Mouse (Mus musculus) heart, postnatal 25 days (tissue): ENCODE data around the gene Arl3. TPM values are rescaled to one million over a fixed set of nuclear protein-coding genes. Genes with fewer than 3 reads are reported as not detected.

Experiments used
- DNase-seq: peaks from one replicate; pipeline ENCODE4 v3.0.0; 2022; ENCODE audit warnings: low spot score
- intact Hi-C: fragments of 180-260 bp; cut with DNase I; formaldehyde crosslinking; loops from one replicate; pipeline ENCODE4 v1.15.1; 2025
- total RNA-seq, 2 experiments: library from RNA; stranded (reverse); gene quantifications; 2 replicates each; pipeline ENCODE4 v1.2.3; 2021

Gene Arl3
- total RNA-seq, 2 experiments from 2014 or later = 33.2 to 37.0 TPM

GRCm38 (mm10) chr19:46504822-46505417 is 68.1 kb downstream of the Arl3 start:
- intact Hi-C loops = loop anchor here (1.0 to 5.0 kb wide), 2 partner anchors 17 to 108 kb away; partner anchors contain the start of genes Actr1a and Sufu
- no peak for DNase-seq

GRCm38 (mm10) chr19:46504085-46504552 is 68.9 kb downstream of the Arl3 start:
- DNase-seq = peak; percentile 58
- intact Hi-C loops = loop anchor here (5.0 kb wide), 1 partner anchor 107 kb away; the partner anchor contains the start of genes Actr1a and Sufu

DNA sequence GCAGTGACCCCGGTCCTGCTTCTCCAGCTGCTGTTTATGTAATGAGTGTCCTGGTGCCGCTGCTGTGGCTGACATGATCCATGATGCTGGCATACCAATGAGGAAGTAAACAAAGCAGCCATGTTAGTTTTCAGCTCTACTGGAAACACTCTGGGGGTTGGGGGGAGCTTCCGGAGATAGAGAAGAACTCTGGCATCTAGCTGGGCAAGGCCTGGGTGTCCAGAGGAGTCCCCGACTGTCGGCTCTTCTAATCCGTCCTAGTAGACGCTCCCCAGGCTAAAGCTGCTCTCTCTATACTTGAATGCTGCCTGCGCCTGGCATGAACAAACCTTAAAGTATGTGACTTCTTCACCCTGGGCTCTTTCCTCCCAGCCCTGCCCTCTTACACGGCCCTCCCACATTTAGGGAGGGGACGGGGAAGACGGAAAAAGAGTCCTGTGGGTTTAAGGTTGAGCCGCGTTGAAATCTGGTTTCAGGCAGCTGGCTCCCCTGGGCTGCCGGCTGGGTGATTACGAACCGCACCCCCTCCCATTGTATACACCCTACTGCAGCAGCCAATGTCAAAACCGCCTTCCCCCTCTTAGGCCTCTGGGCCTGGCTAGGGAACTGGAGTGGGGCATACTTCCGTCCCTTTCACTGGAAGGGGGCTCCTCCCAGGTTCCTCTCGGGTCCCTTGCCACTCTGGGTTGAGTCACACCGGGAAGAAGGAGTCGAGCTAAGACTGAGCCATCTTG is 69.5 kb downstream of the Arl3 start:
- DNase-seq = peak; percentile 78
- intact Hi-C loops = loop anchor here (5.0 kb wide), 1 partner anchor 106 kb away; the partner anchor contains the start of genes Actr1a and Sufu

DNA sequence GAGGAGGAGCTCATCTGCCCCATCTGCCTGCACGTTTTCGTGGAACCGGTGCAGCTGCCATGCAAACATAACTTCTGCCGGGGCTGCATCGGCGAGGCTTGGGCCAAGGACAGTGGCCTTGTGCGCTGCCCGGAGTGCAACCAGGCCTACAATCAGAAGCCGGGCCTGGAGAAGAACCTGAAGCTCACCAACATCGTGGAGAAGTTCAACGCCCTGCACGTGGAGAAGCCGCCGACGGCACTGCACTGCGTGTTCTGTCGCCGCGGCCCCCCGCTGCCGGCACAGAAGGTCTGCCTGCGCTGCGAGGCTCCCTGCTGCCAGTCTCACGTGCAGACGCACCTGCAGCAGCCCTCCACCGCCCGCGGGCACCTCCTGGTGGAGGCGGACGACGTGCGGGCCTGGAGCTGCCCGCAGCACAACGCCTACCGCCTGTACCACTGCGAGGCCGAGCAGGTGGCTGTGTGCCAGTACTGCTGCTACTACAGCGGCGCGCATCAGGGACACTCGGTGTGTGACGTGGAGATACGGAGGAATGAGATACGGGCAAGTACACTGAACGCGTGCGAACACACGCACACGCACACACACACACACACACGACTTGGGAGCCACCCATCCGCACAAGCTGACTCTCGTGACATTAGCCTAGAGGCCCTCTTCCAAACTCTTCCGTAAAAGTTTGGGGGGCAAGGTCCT is 70.4 kb downstream of the Arl3 start:
- intact Hi-C loops = loop anchor here (5.0 kb wide), 1 partner anchor 105 kb away; the partner anchor contains the start of genes Actr1a and Sufu
- DNase-seq = no peak

GRCm38 (mm10) chr19:46502069-46502455 is 70.9 kb downstream of the Arl3 start:
- intact Hi-C loops = loop anchor here (5.0 kb wide), 1 partner anchor 105 kb away; the partner anchor contains the start of genes Actr1a and Sufu
- DNase-seq = peak; percentile 73

DNA sequence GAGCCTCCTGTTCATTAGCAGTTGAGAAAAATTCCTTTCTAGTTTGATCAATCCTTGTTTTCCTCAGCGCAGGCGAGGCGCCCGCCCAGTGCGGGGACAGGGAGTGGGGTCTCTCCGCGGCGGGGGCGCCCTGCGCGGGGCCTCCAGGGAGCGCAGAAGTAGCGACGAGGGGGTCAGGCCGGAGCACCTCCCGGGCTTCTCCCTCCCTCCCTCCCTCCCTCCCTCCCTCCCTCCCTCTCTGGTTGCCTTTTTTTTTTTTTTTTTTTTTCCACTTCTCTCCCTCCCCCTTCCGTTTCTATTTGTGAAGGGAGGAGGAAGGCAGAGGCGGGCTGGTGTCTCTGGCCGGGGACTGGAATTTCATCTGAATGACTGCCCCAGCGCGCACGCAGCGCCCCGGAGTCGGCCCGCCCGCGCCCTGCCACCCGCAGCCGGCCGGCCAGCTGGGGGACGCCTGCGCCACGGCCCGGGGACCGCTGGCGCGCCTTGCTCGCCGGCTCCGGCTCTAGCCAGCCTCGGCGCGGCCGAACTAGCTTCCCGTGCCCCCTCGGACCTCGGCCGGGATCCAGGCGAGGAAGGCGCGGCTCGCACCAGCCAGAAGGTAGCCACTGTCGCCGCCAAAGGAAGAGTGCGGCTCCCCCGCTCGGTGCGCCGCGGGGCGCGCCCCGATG is 71.5 kb downstream of the Arl3 start, which contains the start of gene Trim8:
Gene Trim8, plus strand, starts transcription at position 302 of the 668 bp plus-strand sequence.
- DNase-seq = peak; percentile 79
- intact Hi-C loops = loop anchor here (2.0 to 5.0 kb wide), 2 partner anchors 47 to 104 kb away; partner anchors contain the start of genes Actr1a and Sufu

GRCm38 (mm10) chr19:46500581-46501341 is 72.2 kb downstream of the Arl3 start:
- intact Hi-C loops = loop anchor here (2.0 to 5.0 kb wide), 2 partner anchors 46 to 103 kb away; partner anchors contain the start of genes Actr1a and Sufu
- DNase-seq = no peak

- intact Hi-C loops = loop anchor here (2.0 to 5.0 kb wide), 3 partner anchors 15 to 103 kb away; partner anchors contain the start of genes Actr1a and Sufu
- DNase-seq = peak; percentile 93
Observed at GRCm38 (mm10) chr19:46499836-46500580, 73.0 kb downstream of the Arl3 start.

DNA sequence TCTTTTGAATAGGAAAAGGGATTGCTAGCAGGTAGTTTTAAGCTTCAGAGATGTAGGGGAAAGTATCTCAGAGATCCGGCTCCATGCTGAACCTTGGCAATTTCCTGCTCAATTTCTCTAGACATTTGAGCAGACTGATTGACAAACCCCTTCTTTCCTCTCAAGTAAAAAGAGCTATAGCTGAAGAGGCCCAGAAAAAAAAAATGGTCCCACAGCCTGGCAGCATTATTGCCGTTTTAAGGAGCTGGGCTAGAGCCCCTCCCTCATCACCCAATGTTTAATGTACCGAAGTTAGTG is 73.5 kb downstream of the Arl3 start:
- DNase-seq = no peak
- intact Hi-C loops = loop anchor here (2.0 kb wide), 1 partner anchor 15 kb away; no protein-coding TSS in a partner anchor

- DNase-seq = no peak
- intact Hi-C loops = no loop called here
Observed at GRCm38 (mm10) chr19:46497230-46497629, 75.8 kb downstream of the Arl3 start.

DNA sequence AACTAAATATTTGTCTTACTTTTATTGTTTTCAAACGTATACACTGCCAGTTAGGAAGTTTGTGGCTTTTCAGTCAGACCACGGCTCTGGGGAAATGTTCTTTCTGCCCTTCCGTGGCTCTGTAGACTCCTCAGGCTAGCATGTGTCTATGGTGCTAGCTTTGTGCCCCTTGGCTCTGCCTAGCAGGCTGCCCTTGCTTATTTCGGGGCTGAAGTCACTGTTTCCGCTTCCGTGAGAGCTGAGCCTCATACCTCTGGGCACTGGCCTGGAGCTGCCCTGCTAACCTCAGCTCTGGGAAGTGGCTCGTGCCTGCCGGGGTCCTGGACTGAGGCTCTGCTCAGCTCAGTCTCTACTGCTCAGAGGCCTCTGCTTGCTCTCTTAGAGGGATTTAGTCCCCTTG is 77.9 kb downstream of the Arl3 start:
- intact Hi-C loops = no loop called here
- DNase-seq = no peak

DNA sequence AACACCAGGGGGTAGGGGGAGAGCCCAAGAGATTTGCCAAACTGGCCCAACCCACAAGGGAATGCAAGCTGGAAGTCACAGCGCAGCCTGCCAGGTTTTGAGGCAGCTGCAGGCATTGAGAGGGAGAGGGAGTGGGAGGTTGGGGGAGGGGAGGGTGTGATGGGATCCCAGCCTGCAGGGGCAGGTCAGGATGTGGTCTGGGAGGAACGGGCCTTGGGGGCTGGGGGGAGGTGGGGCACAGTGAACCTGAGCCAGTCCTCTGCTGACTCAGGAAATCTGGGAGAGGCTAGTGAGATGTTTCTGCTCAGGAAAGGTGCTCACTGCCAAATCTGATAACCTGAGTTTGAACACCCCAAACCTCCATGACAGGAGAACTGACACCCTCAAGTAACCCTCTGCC is 82.4 kb downstream of the Arl3 start:
- intact Hi-C loops = no loop called here
- no peak for DNase-seq

DNA sequence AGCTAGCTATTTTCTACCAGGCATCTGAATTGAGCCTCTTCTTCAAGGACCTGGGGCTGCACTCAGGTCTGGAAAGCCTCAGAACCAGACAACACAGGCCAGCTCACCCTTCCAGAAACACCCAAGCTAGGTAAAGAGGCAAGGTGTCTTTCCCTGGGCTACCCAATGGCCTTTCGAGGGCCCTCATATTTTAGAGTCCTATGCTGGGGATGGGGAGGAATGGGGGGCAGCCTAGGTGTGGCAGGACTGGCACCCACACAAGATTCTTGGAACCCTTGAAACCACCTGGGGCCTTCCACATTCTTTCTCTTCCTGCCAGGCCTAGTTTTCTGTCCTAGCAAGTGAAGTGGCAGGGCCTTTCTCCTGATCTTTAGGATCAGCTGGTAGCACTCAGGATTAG is 83.5 kb downstream of the Arl3 start:
- intact Hi-C loops = no loop called here
- DNase-seq = no peak

DNA sequence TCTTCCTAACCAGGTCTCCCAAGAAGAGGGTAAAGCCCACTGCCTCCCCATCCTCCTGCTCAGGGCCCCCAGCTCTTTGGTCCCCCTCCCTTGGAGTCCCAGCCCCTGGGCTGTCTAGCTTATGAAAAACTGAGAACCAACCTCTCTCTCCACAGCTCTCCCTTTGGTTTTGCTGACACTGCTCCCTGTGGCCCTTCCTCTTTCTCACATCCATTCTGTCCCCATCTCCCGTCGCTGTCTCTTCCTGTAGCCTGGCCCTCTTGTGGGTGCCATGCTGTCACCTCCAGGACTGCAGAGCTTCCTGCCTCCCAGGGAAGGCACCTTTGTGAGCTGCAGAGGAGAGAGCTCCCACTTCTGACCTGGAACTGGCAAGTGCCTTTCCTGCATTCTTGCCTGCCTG is 86.3 kb downstream of the Arl3 start:
- no peak for DNase-seq

DNA sequence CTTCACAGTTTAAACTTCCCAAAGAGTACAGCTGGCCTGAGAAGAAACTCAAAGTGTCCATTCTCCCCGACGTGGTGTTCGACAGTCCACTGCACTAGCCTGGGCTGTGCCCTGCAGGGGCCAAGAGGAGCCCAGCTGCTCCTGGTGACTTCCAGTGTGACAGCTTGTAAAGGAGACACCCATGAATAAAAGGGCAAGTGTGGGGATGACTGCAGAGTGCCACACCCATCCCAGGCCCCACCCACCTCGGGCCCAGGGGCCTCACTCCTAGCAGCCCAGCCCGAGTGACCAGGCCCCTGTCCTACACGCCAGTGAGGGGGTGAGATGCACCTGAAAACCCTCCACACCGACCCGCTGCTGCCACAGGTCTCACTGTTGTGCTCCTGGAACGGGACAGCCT is 87.2 kb downstream of the Arl3 start:
- intact Hi-C loops = loop anchor here (2.0 kb wide), 1 partner anchor 13 kb away; no protein-coding TSS in a partner anchor
- DNase-seq = no peak

More for the DNA sequence above, 86.3 kb downstream of the Arl3 start:
- intact Hi-C loops = no loop called here

DNA sequence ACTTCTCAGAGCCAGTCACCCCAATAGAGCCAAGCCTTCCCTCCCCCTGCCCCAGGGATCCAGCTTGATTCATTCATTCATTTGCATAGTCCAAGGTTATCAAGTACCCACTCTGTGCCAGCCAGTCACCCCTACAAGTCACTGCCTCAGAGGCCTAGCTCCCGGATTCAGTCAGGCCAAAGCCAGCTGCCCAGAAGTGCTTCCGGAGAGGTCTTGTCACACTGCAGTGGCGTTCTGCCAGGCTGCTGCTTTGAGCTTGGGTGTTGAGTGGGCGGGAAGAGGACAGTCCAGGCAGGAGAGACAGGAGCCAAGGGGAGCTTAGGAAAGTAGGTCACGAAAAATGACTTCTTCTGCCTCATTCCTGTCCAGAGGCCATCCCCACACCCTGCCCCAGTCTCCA is 88.5 kb downstream of the Arl3 start:
- peak; percentile 74 for DNase-seq
- intact Hi-C loops = loop anchor here (2.0 kb wide), 1 partner anchor 14 kb away; no protein-coding TSS in a partner anchor

DNA sequence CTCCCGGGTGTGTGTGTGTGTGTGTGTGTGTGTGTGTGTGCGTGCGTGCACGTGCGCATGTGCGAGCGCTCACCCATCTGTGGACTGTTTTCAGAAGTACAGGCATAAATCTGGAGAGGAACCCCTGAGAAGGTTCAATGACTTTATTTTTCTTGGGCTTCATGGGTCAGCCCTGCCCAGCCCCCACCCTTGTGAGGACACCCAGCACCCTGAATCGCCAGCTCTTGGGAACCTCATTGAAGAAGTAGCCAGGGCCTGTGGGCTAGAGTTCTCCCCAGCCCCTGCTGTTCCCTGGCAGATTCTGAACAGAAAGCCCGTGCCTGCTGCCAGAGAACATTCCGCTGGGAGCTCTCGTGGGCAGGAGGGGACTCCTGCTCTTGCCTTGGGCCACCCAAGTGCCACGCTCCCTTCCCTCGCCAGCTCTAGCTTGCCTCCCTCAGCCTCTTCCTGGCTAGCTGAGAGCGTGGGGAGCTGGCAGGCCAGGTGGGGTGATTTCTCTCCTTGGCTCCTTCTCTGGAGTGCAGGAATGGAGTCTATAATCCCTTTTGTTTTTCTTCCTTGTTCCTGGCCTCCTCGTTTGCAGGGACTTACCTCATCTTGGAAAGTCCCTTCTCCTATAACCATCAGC is 89.2 kb downstream of the Arl3 start:
- intact Hi-C loops = loop anchor here (2.0 kb wide), 1 partner anchor 15 kb away; no protein-coding TSS in a partner anchor
- no peak for DNase-seq
